Mouse (Mus musculus) MEL (cell line): ENCODE results near the gene Trpv4.

Source experiments
- CTCF ChIP-seq, 3 experiments: IDR thresholded peaks in 2 of 3; conservative IDR thresholded peaks in 1 of 3; 2 replicates each; pipeline ENCODE4 v1.5.1; 2011 to 2012; ENCODE audit warnings: low read length in 3 of 3, low read depth in 2 of 3, mild to moderate bottlenecking in 2 of 3, improper control_type of control experiment in 1 of 3, inconsistent platforms in 1 of 3, mixed read lengths in 1 of 3, moderate library complexity in 1 of 3; ENCODE audit not compliant: control insufficient read depth in 1 of 3, insufficient read depth in 1 of 3, poor library complexity in 1 of 3, severe bottlenecking in 1 of 3
- GATA1 ChIP-seq: IDR thresholded peaks from 2 replicates; pipeline ENCODE4 v1.6.1; 2011; ENCODE audit warnings: low read depth, low read length, improper control_type of control experiment
- MEF2A ChIP-seq: IDR thresholded peaks from 2 replicates; pipeline ENCODE4 v1.6.1; 2014; ENCODE audit warnings: low read depth, mild to moderate bottlenecking, inconsistent platforms, low read length, improper control_type of control experiment; ENCODE audit not compliant: poor library complexity, insufficient replicate concordance, severe bottlenecking; ENCODE audit errors: extremely low read depth
- SIN3A ChIP-seq: IDR thresholded peaks from 2 replicates; pipeline ENCODE4 v1.6.1; 2012; ENCODE audit warnings: low read length, improper control_type of control experiment, inconsistent platforms

- TF ChIP-seq CTCF (IDR thresholded peaks at IDR 0.05 in 2 of 3, conservative IDR thresholded peaks at IDR 0.05 in 1 of 3; ENCODE audit: control insufficient read depth in 1 of 3, insufficient read depth in 1 of 3, low read depth in 2 of 3, low read length in 3 of 3, poor library complexity in 1 of 3, severe bottlenecking in 1 of 3) (no peak), GATA1 (no peak), SIN3A (no peak), MEF2A (no peak)
Measured at GRCm38 (mm10) chr5:114698044-114698746, 40.0 kb upstream of the Trpv4 start.
